Mouse (Mus musculus): ENCODE data around the gene Slc22a12. TPM values are rescaled to one million over a fixed set of nuclear protein-coding genes. Genes with fewer than 3 reads are reported as not detected.
A peak's percentile ranks its signal among the peaks of the same experiment; 100 is the strongest.

Gene Slc22a12
- polyA plus RNA-seq, 1 experiment from 2014 or later, result not detected

DNA sequence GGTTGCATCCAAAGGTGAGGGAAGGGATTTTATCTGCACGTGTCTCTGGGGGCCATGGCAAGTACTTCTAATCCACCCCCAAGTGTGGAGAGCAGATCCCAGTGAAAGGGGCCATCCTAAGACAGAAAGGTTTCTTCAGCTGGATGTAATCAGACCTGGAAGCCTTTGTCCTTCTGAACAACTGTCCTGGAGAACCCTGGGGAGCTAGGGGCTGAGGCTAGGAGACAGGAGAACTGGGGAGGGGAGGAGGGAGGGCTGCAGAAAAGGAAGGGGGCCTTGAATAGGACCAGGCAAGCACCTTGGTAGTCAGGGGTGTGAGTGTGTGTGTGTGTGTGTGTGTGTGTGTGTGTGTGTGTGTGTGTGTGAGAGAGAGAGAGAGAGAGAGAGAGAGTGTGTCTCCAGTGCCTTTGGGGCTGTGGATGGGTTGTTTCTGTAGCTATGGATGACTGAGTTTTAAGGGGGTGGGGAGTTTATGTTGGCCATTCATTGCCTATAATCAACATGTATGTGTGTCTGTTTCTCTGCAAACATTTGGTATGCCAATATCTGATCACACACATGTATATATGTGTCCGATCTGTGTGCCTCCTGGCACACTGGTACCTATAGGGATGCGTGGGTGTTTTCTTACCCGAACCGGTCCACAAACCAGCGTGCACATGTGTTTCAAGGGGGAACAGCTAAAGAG, 46.2 kb downstream of the Slc22a12 start:
- Histone ChIP-seq H3K27me3 (replicated peaks) (peaks cover 42% of the 10 kb centered on the region), H3K4me3 (peak overlapping the region; percentile 90), H3K4me1 (peaks cover 62% of the 10 kb centered on the region), H3K4me2 (replicated peaks) (peak overlapping the region; percentile 87), H3K9me3 (no peaks in the 10 kb centered on the region), H3K27ac (peak overlapping the region; percentile 77; the same call in 1 of the 2 replicates), H3K36me3 (no peaks in the 10 kb centered on the region), H3K9ac (peak overlapping the region; percentile 97)
- ATAC-seq (ENCODE audit: low FRiP score, low read depth), result peak; percentile 14
- 11% methylated on average over 6 of the region's 6 CpGs for WGBS

DNA sequence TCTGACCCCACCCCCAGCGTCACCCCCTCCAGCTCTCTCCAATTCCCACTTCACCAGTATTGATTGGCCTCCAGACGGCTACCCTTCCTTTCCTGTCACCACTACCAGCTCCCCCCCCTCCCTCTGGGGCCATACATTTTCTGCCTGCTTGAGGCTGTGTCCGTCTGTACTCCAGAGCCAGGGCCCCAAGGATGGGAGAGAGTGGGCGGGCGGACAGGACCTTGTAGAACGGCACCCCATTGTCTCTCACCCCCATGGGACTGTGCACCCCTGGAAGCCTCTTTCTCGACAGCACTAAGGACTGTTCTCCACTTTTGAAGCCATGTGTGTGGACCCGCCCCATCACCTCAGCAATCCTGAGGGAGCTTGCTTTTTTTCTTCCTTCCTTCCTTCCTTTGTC, 47.1 kb downstream of the Slc22a12 start:
- Histone ChIP-seq H3K27me3 (replicated peaks) (peaks cover 40% of the 10 kb centered on the region), H3K4me2 (replicated peaks) (peak overlapping the region; percentile 21), H3K36me3 (no peaks in the 10 kb centered on the region), H3K9ac (no peak overlapping the region), H3K4me3 (no peak overlapping the region), H3K9me3 (no peaks in the 10 kb centered on the region), H3K4me1 (peaks cover 54% of the 10 kb centered on the region), H3K27ac (no peak overlapping the region)
- WGBS, result 28% methylated on average over 8 of the region's 8 CpGs
- no peak for ATAC-seq (ENCODE audit: low FRiP score, low read depth)

DNA sequence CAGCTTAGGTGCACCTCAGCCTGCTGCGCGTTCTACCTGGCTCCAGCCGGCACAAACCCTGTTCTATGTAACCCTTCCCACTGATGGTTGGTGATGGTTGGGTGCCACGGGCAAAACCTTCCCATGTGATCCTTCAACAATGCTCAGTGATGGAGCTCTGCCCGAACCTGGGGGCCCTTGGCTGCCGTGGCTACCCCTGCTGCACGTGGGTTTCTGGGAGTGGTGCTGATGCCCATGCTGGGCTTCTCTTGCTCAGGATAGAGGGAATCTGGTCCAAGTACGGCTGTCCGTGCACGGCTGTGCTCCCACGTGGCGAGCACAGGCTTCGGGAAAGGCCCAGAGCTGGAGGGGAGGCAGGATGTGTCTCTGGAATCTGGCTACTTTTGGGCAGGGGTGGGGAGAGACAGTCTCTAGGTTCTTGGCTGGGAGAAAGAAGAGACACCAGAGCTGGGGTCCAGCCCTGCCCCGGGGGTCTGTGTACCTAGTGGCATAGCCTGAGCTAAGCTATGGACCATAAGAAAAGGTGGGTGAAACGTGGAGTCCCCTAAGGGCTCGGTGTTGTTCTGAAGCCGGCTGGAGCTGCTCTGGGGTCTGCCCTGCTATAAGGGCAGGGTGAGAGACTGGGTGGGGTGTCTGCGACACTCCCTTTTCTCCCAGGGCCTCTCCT, 48.2 kb downstream of the Slc22a12 start:
- Histone ChIP-seq H3K36me3 (no peaks in the 10 kb centered on the region), H3K4me3 (no peak overlapping the region), H3K27ac (no peak overlapping the region), H3K4me2 (replicated peaks) (no peak overlapping the region), H3K9me3 (no peaks in the 10 kb centered on the region), H3K4me1 (peaks cover 43% of the 10 kb centered on the region), H3K27me3 (replicated peaks) (peaks cover 31% of the 10 kb centered on the region), H3K9ac (peak overlapping the region; percentile 6; the same call in 1 of the 2 replicates)
- no peak for ATAC-seq (ENCODE audit: low FRiP score, low read depth)
- 74% methylated on average over 18 of the region's 18 CpGs for WGBS

GRCm38 (mm10) chr19:6494032-6494431, 48.8 kb downstream of the Slc22a12 start:
- H3K9me3 ChIP-seq, result no peaks in the 10 kb centered on the region
- no peaks in the 10 kb centered on the region for H3K36me3 ChIP-seq
- no peak overlapping the region for H3K4me3 ChIP-seq
- H3K4me2 ChIP-seq (replicated peaks), result no peak overlapping the region
- 65% methylated on average over 6 of the region's 7 CpGs for WGBS
- no peak overlapping the region for H3K9ac ChIP-seq
- peaks cover 26% of the 10 kb centered on the region for H3K27me3 ChIP-seq (replicated peaks)
- no peak for ATAC-seq (ENCODE audit: low FRiP score, low read depth)
- H3K4me1 ChIP-seq, result peaks cover 37% of the 10 kb centered on the region
- H3K27ac ChIP-seq, result no peak overlapping the region

DNA sequence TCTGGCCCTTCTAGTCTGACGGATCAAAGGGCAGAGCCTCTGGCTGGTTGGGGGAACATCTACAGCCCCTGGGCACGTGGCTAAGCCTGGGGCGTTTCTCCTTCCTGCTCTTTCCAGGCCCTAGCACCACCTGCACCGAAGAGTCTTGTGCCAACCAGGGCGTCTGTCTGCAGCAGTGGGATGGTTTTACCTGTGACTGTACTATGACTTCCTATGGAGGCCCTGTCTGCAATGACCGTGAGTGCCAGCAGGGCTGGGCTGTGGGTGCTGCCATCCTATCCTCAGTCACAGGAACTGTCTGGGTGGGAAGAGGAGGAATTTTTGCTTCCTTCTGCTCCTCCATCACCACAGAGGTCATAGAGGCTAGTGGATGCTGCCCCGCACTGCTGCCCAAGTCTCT, 49.6 kb downstream of the Slc22a12 start:
- peaks cover 18% of the 10 kb centered on the region for H3K27me3 ChIP-seq (replicated peaks)
- no peak overlapping the region for H3K4me3 ChIP-seq
- H3K9me3 ChIP-seq, result no peaks in the 10 kb centered on the region
- no peaks in the 10 kb centered on the region for H3K36me3 ChIP-seq
- ATAC-seq (ENCODE audit: low FRiP score, low read depth), result no peak
- WGBS, result 83% methylated on average over 7 of the region's 7 CpGs
- H3K9ac ChIP-seq, result no peak overlapping the region
- H3K27ac ChIP-seq, result no peak overlapping the region
- peaks cover 37% of the 10 kb centered on the region for H3K4me1 ChIP-seq
- no peak overlapping the region for H3K4me2 ChIP-seq (replicated peaks)

DNA sequence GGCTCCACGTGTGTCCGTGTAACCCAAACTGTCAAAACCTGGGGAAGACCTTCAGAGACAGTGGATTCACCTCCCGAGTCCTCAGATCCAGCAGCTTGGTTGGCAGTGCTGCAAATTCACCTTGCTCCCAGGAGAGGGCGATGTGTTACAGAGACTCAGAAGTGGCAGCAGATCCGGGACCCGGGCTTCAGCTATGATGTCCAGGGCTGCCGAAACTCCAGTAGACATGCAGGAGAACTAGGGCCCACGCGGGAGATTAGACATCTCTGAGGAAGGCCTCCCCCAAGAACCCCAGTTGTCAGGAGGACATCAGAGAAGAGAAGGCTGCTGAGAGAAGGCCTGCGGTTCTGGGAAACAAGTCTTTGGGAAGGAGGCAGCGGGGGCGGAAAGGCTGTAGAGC, 50.7 kb downstream of the Slc22a12 start:
- WGBS, result 23% methylated on average over 12 of the region's 12 CpGs
- H3K36me3 ChIP-seq, result no peaks in the 10 kb centered on the region
- H3K4me2 ChIP-seq (replicated peaks), result 0 out of 2 replicates have a peak overlapping the region, but pooled peaks have one; percentile 14
- no peak overlapping the region for H3K4me3 ChIP-seq
- no peak for ATAC-seq (ENCODE audit: low FRiP score, low read depth)
- 0 out of 2 replicates have a peak overlapping the region, but pooled peaks have one; percentile 26 for H3K9ac ChIP-seq
- no peaks in the 10 kb centered on the region for H3K9me3 ChIP-seq
- peaks cover 35% of the 10 kb centered on the region for H3K4me1 ChIP-seq
- no peak overlapping the region for H3K27ac ChIP-seq
- H3K27me3 ChIP-seq (replicated peaks), result peaks cover 13% of the 10 kb centered on the region

GRCm38 (mm10) chr19:6491538-6491937, 51.3 kb downstream of the Slc22a12 start:
- Histone ChIP-seq H3K27me3 (replicated peaks) (peaks cover 13% of the 10 kb centered on the region), H3K9ac (no peak overlapping the region), H3K9me3 (no peaks in the 10 kb centered on the region), H3K36me3 (no peaks in the 10 kb centered on the region), H3K4me2 (replicated peaks) (no peak overlapping the region), H3K4me3 (no peak overlapping the region), H3K4me1 (peaks cover 29% of the 10 kb centered on the region), H3K27ac (no peak overlapping the region)
- 86% methylated on average over 8 of the region's 8 CpGs for WGBS
- no peak for ATAC-seq (ENCODE audit: low FRiP score, low read depth)

- WGBS, result 0% methylated on average over 4 of the region's 4 CpGs
Observed at GRCm38 (mm10) chr19:6489030-6489429, 53.8 kb downstream of the Slc22a12 start.

More at GRCm38 (mm10) chr19:6489030-6489429, 53.8 kb downstream of the Slc22a12 start:
- H3K9me3 ChIP-seq, result no peaks in the 10 kb centered on the region
- H3K27me3 ChIP-seq (replicated peaks), result peaks cover 9% of the 10 kb centered on the region
- no peak overlapping the region for H3K4me2 ChIP-seq (replicated peaks)
- H3K9ac ChIP-seq, result no peak overlapping the region
- no peak overlapping the region for H3K4me3 ChIP-seq
- peaks cover 8% of the 10 kb centered on the region; the same call in 1 of the 2 replicates for H3K4me1 ChIP-seq
- 0 out of 2 replicates have a peak, but pooled peaks have one; percentile 46 for ATAC-seq (ENCODE audit: low FRiP score, low read depth)
- H3K36me3 ChIP-seq, result no peaks in the 10 kb centered on the region; the same call in 1 of the 2 replicates
- H3K27ac ChIP-seq, result no peak overlapping the region

Small RNA genes within 50 kb of the gene (microRNA-seq; reads per million reads assigned to microRNA genes)
- gene Gm26460, result not detected

Other genes with a start within 250 kb of the Slc22a12 start
- 0.27 and 0.60 TPM in 2 replicates for gene Cdc42bpg, start 236.6 kb downstream of the Slc22a12 start, polyA plus RNA-seq (2016; fragmentation: Nextera tagmentation; extraction: Ambion mirVana)
- gene Men1, start 208.1 kb downstream of the Slc22a12 start, polyA plus RNA-seq (2016; fragmentation: Nextera tagmentation; extraction: Ambion mirVana), result 93.3 and 93.5 TPM in 2 replicates
- gene Map4k2, start 201.9 kb downstream of the Slc22a12 start, polyA plus RNA-seq (2016; fragmentation: Nextera tagmentation; extraction: Ambion mirVana), result 16.0 and 18.4 TPM in 2 replicates
- 171 TPM in 2 replicates for gene Sf1, start 179.3 kb downstream of the Slc22a12 start, polyA plus RNA-seq (2016; fragmentation: Nextera tagmentation; extraction: Ambion mirVana)
- 4.7 and 5.5 TPM in 2 replicates for gene Pygm, start 158.6 kb downstream of the Slc22a12 start, polyA plus RNA-seq (2016; fragmentation: Nextera tagmentation; extraction: Ambion mirVana)
- gene Rasgrp2, start 143.7 kb downstream of the Slc22a12 start, polyA plus RNA-seq (2016; fragmentation: Nextera tagmentation; extraction: Ambion mirVana), result 26.4 and 28.3 TPM in 2 replicates
- 31.2 and 32.9 TPM in 2 replicates for gene Nrxn2, start 124.3 kb downstream of the Slc22a12 start, polyA plus RNA-seq (2016; fragmentation: Nextera tagmentation; extraction: Ambion mirVana)